Mouse (Mus musculus) left cerebral cortex, postnatal 36 days (tissue): ENCODE results near the gene Gm49336. TPM values are rescaled to one million over a fixed set of nuclear protein-coding genes. Genes with fewer than 3 reads are reported as not detected.
A peak's percentile ranks its signal among the peaks of the same experiment; 100 is the strongest.

Source experiments
- DNase-seq, 2 experiments: peaks; one replicate each; pipeline ENCODE4 v3.0.0; 2021 to 2022; ENCODE audit warnings: low spot score in 2 of 2, mixed read lengths in 1 of 2
- intact Hi-C: fragments of 180-260 bp; cut with DNase I; formaldehyde crosslinking; loops from one replicate; pipeline ENCODE4 v1.15.1; 2025
- total RNA-seq, 2 experiments: library from RNA; stranded (reverse); gene quantifications; 2 replicates each; pipeline ENCODE4 v1.2.3; 2021

Gm49336 gene
- total RNA-seq, 2 experiments from 2014 or later = 71.5 to 77.8 TPM

DNA sequence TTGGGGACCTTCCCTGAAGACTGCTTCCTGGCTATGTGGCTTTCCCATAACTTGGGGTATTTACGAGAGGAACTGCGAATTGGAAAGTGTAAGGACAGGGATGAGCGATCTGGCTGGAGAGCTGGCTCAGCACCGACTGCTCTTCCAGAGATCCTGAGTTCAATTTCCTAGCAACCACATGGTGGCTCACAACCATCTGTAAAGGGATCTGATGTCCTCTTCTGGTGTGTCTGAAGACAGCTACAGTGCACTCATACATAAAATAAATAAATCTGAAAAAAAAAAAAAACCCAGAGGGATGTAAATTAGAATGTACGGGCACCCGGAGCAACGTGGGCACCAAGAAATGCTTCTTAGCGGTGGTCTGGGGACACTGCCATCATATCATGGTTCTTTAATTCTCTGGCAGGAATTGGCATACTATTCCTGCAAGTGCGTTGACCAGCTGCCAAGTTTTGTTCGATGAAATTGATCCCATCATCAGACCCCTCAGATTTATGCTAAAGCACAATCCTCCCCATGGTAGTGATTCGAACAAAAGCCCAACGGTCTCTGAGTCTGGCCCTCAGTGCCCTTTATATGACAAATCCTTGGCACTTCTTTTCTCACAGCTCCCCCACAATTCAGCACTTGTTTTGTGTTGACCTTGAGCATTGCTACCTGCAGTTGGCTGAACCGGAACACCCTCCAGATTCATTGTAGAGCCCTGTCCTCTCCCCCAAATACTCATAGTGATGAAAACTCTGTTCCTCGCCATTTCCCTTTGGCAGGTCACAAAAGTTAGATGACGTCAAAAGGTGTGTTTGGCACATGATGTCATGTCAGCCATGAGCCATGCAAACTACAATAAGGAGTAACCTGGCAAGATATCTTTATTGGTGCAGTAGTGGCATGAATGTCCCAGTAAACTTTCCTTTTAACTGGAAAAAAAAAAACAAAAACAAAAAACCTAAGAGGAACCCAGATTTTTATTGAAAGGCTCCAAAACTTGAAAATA, 995 bp upstream of the Gm49336 start:
- intact Hi-C loops = loop anchor here (5.0 to 10.0 kb wide), 2 partner anchors 125 to 442 kb away; no protein-coding TSS in a partner anchor

GRCm38 (mm10) chr14:60250879-60251278, 428 bp downstream of the Gm49336 start:
- no peak for DNase-seq
- intact Hi-C loops = loop anchor here (1.0 to 10.0 kb wide), 3 partner anchors 14 to 444 kb away; partner anchors contain the start of gene Mtmr6

More for the DNA sequence above, 995 bp upstream of the Gm49336 start:
- no peak for DNase-seq

- intact Hi-C loops = loop anchor here (5.0 to 10.0 kb wide), 2 partner anchors 127 to 444 kb away; no protein-coding TSS in a partner anchor
- no peak for DNase-seq
Observed at GRCm38 (mm10) chr14:60250366-60250765, 941 bp downstream of the Gm49336 start.

DNA sequence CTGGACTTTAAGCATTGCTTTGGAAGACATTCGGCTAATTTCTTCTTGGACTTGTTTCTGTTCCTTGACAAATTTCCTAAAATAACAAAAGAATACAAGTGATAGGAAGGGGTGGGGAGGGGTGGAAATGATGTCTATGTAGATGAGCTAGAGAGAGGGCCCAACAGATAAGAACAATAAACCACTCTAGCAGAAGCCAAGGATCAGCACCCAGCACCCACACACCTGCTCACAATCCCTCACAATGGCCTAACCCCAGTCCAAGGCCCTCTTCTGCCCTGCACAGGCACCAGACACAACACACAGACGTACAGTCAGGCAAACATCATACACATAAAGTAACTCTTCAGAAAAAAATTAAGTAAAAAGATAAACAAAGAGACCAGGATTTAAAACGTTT, 12.8 kb downstream of the Gm49336 start:
- intact Hi-C loops = no loop called here
- no peak for DNase-seq

DNA sequence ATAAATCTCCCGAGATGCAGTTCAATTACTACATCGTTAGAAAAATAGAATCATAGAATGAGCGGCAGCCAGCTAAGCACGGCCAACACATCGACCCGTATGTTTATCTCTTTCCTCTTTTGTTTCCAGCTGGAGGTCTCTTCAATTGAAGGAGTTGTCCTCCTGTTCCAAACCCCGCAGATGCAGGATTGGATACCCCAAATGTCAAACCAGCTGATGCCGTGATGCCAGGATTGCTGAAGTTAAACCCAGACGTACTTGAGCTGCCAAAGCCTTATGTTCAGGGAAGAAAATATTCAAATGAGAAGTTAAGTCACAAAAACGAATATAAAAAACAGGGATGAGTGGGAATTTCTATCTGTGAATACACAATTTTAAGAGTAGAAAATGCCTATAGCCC, 31.4 kb downstream of the Gm49336 start:
- intact Hi-C loops = no loop called here

GRCm38 (mm10) chr14:60217616-60218015, 33.7 kb downstream of the Gm49336 start:
- intact Hi-C loops = no loop called here
- DNase-seq = no peak

More for the DNA sequence above, 31.4 kb downstream of the Gm49336 start:
- no peak for DNase-seq

DNA sequence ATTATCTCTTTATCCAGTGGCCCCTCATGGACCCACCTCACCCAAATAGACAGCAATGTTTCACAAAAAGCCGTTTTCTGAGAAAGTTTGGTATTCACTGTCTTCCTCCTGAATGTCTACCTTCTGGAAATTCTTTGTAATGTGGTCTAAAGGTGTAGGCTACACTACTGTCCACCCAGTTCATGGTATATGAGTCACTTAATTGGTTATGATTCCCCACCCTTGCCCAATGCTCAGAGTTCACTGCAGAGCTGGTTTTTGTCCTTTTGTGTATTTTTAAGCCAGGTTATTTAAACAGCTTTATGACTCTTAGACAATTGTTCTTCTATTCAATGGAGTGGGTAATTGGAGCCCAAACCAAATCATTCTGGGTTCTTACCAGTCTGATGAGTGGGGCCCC, 35.2 kb downstream of the Gm49336 start:
- no peak for DNase-seq

GRCm38 (mm10) chr14:60215000-60215399, 36.3 kb downstream of the Gm49336 start:
- DNase-seq = no peak
- intact Hi-C loops = no loop called here

More for the DNA sequence above, 35.2 kb downstream of the Gm49336 start:
- intact Hi-C loops = no loop called here

DNA sequence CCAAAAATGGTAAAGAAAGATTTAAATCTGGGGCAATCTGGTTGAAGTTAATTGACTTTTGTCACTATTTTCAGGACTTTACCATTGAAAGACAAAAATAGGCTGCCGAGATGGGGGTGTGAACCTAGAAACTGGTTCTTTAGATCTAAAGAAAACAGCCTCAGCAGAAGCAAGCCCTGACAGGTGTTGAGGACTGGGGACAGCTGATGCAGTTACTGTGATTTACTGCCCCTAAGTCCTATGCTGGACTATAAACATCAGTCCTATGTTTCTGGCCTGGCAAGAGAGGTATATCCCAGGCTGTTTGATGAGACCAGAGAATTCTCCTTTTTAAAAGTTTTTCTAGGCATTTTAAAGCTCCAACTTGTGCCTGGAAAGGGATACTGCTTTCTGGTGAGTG, 37.3 kb downstream of the Gm49336 start:
- no peak for DNase-seq
- intact Hi-C loops = no loop called here

DNA sequence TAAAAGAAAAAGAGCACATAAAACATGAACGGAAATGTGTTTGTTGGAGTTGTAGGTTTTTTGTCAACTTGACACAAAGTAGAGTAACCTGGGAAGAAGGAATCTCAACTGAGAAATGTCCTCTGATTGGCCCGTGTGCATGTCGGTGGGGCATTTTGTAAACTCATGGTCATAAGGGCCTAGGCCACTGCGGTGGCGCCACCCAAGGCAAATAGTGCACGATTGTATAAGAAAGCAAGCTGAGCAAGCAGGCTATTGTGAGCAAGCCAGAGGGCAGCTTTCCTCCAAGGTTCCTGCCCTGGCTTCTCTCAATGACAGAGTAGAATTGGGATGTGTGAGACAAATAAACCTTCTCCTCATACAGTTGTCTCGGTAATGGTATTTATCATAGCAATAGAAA, 42.1 kb downstream of the Gm49336 start:
- intact Hi-C loops = no loop called here
- no peak for DNase-seq

GRCm38 (mm10) chr14:60204993-60205392, 46.3 kb downstream of the Gm49336 start:
- DNase-seq = no peak
- intact Hi-C loops = no loop called here

DNA sequence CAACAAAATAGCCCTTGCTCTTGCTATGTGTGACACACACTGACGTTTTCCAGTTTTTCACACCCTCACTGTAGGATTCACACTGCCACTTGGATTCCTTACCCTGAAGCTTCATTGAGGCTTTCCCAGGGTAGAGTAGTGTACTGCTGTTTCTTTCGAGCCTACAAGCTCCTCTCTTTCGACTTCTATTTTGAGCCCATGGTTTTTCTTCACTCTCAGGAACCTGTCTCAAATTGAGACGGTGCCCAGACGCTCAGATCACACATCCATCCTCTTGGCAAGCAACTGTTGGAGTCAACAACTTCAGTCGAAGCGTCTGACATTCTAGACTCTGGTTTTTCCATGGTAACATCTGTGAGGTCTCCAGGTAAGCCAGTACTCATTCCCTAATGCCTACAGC, 54.4 kb downstream of the Gm49336 start, which contains the start of gene Atp8a2:
Gene Atp8a2, minus strand, starts transcription at position 296 of the 400 bp plus-strand sequence.
- peak; percentile 29 to 30 for DNase-seq
- intact Hi-C loops = no loop called here

GRCm38 (mm10) chr14:60195999-60196398, 55.3 kb downstream of the Gm49336 start:
- no peak for DNase-seq
- intact Hi-C loops = no loop called here

- no peak for DNase-seq
- intact Hi-C loops = no loop called here
Observed at GRCm38 (mm10) chr14:60194606-60195005, 56.7 kb downstream of the Gm49336 start.

DNA sequence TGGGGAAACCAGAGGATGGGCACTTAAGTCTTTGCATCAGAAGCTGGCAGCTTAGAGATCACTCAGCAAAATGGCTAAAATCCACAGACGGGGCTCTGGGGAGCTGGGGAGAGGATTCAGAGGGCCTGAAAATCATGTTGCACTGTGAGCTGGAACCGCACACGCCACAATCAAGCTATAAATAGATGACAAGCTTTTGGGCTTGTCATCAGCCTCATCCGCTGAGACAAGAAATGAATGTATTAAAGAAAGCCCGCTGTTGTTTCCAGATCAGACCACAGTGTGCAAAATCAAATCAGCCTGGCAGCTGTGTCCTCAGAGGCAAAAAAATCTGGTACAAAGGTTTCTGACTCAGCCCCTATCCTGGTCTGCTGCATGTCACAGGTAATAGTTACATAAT, 61.5 kb downstream of the Gm49336 start:
- intact Hi-C loops = no loop called here
- DNase-seq = no peak

- DNase-seq = peak; percentile 61
- intact Hi-C loops = no loop called here
Observed at GRCm38 (mm10) chr14:60188201-60188825, 63.0 kb downstream of the Gm49336 start.

DNA sequence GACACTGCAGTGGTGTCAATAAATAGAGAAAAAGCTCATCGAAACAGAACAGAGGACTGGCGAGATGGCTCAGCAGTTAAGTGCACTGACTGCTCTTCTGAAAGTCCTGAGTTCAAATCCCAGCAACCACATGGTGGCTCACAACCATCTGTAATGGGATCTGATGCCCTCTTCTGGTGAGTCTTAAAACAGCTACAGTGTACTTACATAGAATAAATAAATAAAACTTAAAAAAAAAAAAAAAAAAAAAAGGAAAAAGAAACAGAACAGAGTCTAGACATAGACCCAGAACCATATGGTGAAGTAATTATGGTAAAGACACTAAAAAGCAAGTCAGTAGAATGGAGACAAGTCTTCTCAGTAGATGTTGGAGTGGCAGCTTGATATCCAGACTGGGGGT, 70.0 kb downstream of the Gm49336 start:
- intact Hi-C loops = no loop called here
- DNase-seq = no peak

- no peak for DNase-seq
- intact Hi-C loops = loop anchor here (5.0 kb wide), 2 partner anchors 81 to 151 kb away; no protein-coding TSS in a partner anchor
Observed at GRCm38 (mm10) chr14:60178571-60178955, 72.7 kb downstream of the Gm49336 start.

DNA sequence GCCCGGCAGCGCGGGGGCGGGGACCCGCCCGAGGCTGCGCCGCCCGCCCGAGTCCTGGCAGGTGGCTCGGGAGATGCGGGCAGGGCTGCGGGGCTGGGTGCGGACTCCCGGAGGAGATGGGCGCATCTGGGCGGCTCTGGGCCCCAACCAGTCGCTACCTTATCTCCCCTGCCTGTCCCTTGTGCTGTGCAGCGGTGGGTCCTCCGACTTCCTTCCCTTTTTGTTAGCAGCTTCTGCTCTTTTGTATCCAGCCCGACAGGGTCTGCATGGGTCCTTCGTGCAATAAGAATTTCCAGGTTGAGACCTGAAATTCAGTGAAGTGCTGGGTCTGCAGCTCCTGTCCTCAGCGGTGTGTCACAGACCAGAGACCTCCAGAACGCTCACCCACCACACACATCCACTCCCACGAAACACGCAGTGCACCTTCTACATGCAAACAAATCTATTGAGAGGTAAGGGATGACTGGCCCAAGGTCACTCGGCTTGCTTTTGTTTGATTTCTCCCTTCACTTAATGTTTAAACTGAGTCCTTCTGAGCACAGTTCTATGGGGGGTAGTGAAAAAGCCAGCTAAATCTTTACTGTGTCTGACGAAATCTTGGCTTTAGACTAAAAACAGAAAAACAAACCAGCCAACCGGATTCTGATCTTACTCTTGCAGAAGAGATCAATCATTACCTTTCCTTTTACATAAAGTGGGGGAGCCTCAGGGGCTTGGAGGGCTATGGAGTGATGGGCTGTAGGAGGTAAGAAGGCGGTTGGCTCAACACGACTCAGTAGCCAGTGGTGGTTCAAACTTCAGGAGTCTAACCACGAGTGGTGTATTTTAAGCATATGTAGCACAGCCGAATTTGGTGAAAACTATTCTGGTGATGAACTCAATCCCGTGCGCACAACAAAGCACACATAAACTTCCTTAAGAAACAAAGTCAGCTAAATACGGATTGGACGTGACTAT, 73.4 kb downstream of the Gm49336 start:
- intact Hi-C loops = loop anchor here (5.0 kb wide), 2 partner anchors 81 to 151 kb away; no protein-coding TSS in a partner anchor

More for the DNA sequence above, 73.4 kb downstream of the Gm49336 start:
- DNase-seq = peak; percentile 39 to 50
